Comparison of ENCODE assay signal across 11 mouse cellular contexts in the genomic region with DNA sequence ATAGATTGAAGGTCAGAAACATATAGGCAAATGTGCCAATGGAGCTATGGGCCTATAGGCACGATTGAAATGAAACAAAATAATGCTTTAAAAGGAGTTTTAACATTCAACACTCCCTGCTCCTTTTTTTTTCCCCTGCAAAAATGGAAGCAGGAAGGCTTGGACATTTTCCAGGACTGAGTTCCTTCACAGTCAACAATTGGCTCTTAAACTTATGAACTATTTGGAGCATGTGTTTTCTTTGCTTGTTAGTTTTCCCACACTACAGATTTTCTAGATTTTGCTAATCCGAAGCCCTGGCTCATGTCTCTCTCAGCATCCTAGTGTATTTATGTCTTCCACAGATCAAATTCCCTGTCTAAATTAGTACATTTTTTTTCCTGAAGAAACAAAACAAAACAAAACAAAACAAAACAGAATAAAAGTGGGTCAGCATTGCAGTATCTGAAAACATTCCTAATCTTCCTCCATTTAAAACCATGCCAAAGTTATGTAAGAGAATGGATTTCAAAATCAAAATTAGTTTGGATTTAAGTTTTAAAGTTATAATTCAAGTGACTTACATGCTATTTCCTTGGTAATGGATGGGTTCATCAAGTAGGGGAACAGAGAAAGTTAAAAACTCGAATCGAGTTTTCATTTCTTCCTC. TPM values are rescaled to one million over a fixed set of nuclear protein-coding genes. Genes with fewer than 3 reads are reported as not detected.
DNase-seq lines count a peak whose midpoint lies in the region; ATAC-seq and TF ChIP-seq lines count a peak whose summit lies in the region.
"Had no signal": no experiment of that assay in that cellular context is flagged by ENCODE, and none has a peak within 500 bp of the region (broad histone marks: within the 10 kb centered on the region; RNA-seq: fewer than 3 reads in every experiment).

No protein-coding gene starts in this region.

- no peak for ATAC-seq in stomach, embryonic 15.5 days (ENCODE audit: insufficient read depth, low FRiP score, low read depth)
- no peak for ATAC-seq in stomach, postnatal 0 days (ENCODE audit: low FRiP score, low TSS enrichment)
- ATAC-seq: liver, embryonic 12.5 days had no signal

- H3K27ac ChIP-seq in heart, embryonic 10.5 days = no peak overlapping the region
- H3K27ac ChIP-seq in stomach, embryonic 15.5 days = peak overlapping the region; percentile 18; the same call in 1 of the 2 replicates
- no peak overlapping the region for H3K27ac ChIP-seq in stomach, postnatal 0 days (replicated peaks)
- H3K27ac ChIP-seq: hindbrain, embryonic 12.5 days; left cerebral cortex, adult 2 months; liver, embryonic 12.5 days had no signal

- H3K36me3 ChIP-seq in heart, embryonic 10.5 days = no peaks in the 10 kb centered on the region
- H3K36me3 ChIP-seq in stomach, embryonic 15.5 days = no peaks in the 10 kb centered on the region
- H3K36me3 ChIP-seq in stomach, postnatal 0 days (ENCODE audit: control insufficient read depth, insufficient read depth, low read length) = no peaks in the 10 kb centered on the region
- H3K36me3 ChIP-seq: hindbrain, embryonic 12.5 days; liver, embryonic 12.5 days had no signal

- no peak overlapping the region for H3K4me2 ChIP-seq in stomach, embryonic 15.5 days
- no peak overlapping the region for H3K4me2 ChIP-seq in stomach, postnatal 0 days (replicated peaks; ENCODE audit: low read depth)
- H3K4me2 ChIP-seq: hindbrain, embryonic 12.5 days; liver, embryonic 12.5 days had no signal

- TF ChIP-seq EP300 in stomach, postnatal 0 days (optimal IDR thresholded peaks at IDR 0.05) = no peak

- H3K4me1 ChIP-seq in heart, embryonic 10.5 days = no peaks in the 10 kb centered on the region
- no peaks in the 10 kb centered on the region for H3K4me1 ChIP-seq in stomach, embryonic 15.5 days
- no peaks in the 10 kb centered on the region for H3K4me1 ChIP-seq in stomach, postnatal 0 days (replicated peaks; ENCODE audit: control insufficient read depth, insufficient read depth)
- H3K4me1 ChIP-seq: hindbrain, embryonic 12.5 days; liver, embryonic 12.5 days had no signal

- H3K9ac ChIP-seq in stomach, embryonic 15.5 days = no peak overlapping the region
- H3K9ac ChIP-seq in stomach, postnatal 0 days (ENCODE audit: low read length) = no peak overlapping the region
- H3K9ac ChIP-seq: hindbrain, embryonic 12.5 days; liver, embryonic 12.5 days had no signal

- TF ChIP-seq CTCF in stomach, postnatal 0 days (IDR thresholded peaks at IDR 0.05; ENCODE audit: low read depth) = no peak

- no peaks in the 10 kb centered on the region for H3K9me3 ChIP-seq in heart, embryonic 10.5 days
- no peaks in the 10 kb centered on the region for H3K9me3 ChIP-seq in stomach, embryonic 15.5 days
- no peaks in the 10 kb centered on the region for H3K9me3 ChIP-seq in stomach, postnatal 0 days (ENCODE audit: control insufficient read depth, low read length)
- H3K9me3 ChIP-seq: hindbrain, embryonic 12.5 days; liver, embryonic 12.5 days had no signal

- H3K27me3 ChIP-seq in heart, embryonic 10.5 days (ENCODE audit: insufficient read depth, poor library complexity, severe bottlenecking) = no peaks in the 10 kb centered on the region
- H3K27me3 ChIP-seq in stomach, embryonic 15.5 days (replicated peaks) = no peaks in the 10 kb centered on the region
- H3K27me3 ChIP-seq in stomach, postnatal 0 days (ENCODE audit: control insufficient read depth, insufficient read depth, low read length) = no peaks in the 10 kb centered on the region
- H3K27me3 ChIP-seq: hindbrain, embryonic 12.5 days; liver, embryonic 12.5 days had no signal

- DNase-seq in heart, adult 18-20 months = peak; percentile 70 to 74
- DNase-seq in heart, embryonic 10.5 days (ENCODE audit: low spot score) = no peak
- no peak for DNase-seq in stomach, postnatal 0 days (ENCODE audit: low spot score)
- peak; percentile 41 for DNase-seq in kidney, postnatal 14 days
- no peak for DNase-seq in spleen, postnatal 4 days (ENCODE audit: low spot score in 2 of 2)
- no peak for DNase-seq in cerebellum, adult 9-10 months
- no peak for DNase-seq in ovary, postnatal 14 days (ENCODE audit: low spot score)

- no peak overlapping the region for H3K4me3 ChIP-seq in heart, embryonic 10.5 days
- H3K4me3 ChIP-seq in stomach, embryonic 15.5 days (replicated peaks) = no peak overlapping the region
- no peak overlapping the region for H3K4me3 ChIP-seq in stomach, postnatal 0 days (ENCODE audit: low read depth, low read length)
- H3K4me3 ChIP-seq: hindbrain, embryonic 12.5 days; left cerebral cortex, adult 2 months; liver, embryonic 12.5 days had no signal

- 75% methylated on average over 4 of the region's 4 CpGs for WGBS in heart, embryonic 10.5 days
- WGBS in stomach, embryonic 15.5 days = 61% methylated on average over 4 of the region's 4 CpGs
- 52% methylated on average over 4 of the region's 4 CpGs for WGBS in stomach, postnatal 0 days

RNA-seq across cellular contexts. Expression of gene AI429214, which starts 43.5 kb away (rescaled TPM):
- under 1 TPM; 0.69 to 0.82 TPM for total RNA-seq in heart, adult 18-20 months (2021)
- polyA plus RNA-seq in heart, embryonic 10.5 days (2016; fragmentation: Nextera tagmentation; extraction: Ambion mirVana) = 0.12 and 0.13 TPM in 2 replicates
- 0.09 and 0.19 TPM in 2 replicates for polyA plus RNA-seq in stomach, embryonic 15.5 days (2015; fragmentation: Nextera tagmentation; extraction: Ambion mirVana)
- polyA plus RNA-seq in stomach, postnatal 0 days (2015; fragmentation: Nextera tagmentation; extraction: Ambion mirVana) = 0.18 and 0.35 TPM in 2 replicates
- polyA plus RNA-seq: liver, embryonic 12.5 days had no signal

Comparison
In these comparisons a context has a peak if more than half of its experiments do, and no peak if none do; other contexts are left out.
1. DNase-seq: peak in heart, adult 18-20 months (2 of 2) and kidney, postnatal 14 days (single experiment); none in heart, embryonic 10.5 days (single experiment), stomach, postnatal 0 days (single experiment), spleen, postnatal 4 days (0 of 2), cerebellum, adult 9-10 months (single experiment) and ovary, postnatal 14 days (single experiment).